Mouse (Mus musculus) heart, embryonic 10.5 days (tissue): ENCODE results near the gene Nckap5. TPM values are rescaled to one million over a fixed set of nuclear protein-coding genes. Genes with fewer than 3 reads are reported as not detected.

Experiments
- DNase-seq: peaks from one replicate; pipeline ENCODE4 v3.0.0-alpha.2; 2017; ENCODE audit warnings: low spot score
- H3K27ac ChIP-seq: fragments of 300-500 bp; sonication (generic); 2 replicates; pipeline ENCODE4 v1.5.1; 2016; ENCODE audit warnings: mild to moderate bottlenecking
- H3K27me3 ChIP-seq: fragments of 300-500 bp; sonication (generic); 2 replicates; pipeline ENCODE4 v1.6.1; 2016; ENCODE audit warnings: mild to moderate bottlenecking; ENCODE audit not compliant: poor library complexity, insufficient read depth, severe bottlenecking
- H3K36me3 ChIP-seq: fragments of 300-500 bp; sonication (generic); 2 replicates; pipeline ENCODE4 v1.6.1; 2016; ENCODE audit warnings: mild to moderate bottlenecking, moderate library complexity
- H3K4me1 ChIP-seq: fragments of 300-500 bp; sonication (generic); 2 replicates; pipeline ENCODE4 v1.6.1; 2016; ENCODE audit warnings: mild to moderate bottlenecking
- H3K4me3 ChIP-seq: fragments of 300-500 bp; sonication (generic); 2 replicates; pipeline ENCODE4 v1.5.1; 2016; ENCODE audit warnings: mild to moderate bottlenecking, moderate library complexity
- H3K9me3 ChIP-seq: fragments of 300-500 bp; sonication (generic); 2 replicates; pipeline ENCODE4 v1.6.1; 2016; ENCODE audit warnings: mild to moderate bottlenecking, moderate library complexity
- WGBS: fragments of 180-500 bp; shearing (Covaris S2); methylation state at CpG from one replicate; pipeline ENCODE4 v1.1.7; 2016; 5-methylcytosine and 5-hydroxymethylcytosine counted together
- polyA plus RNA-seq: library from polyadenylated mRNA; unstranded; fragments of >200 nt; fragmentation: Nextera tagmentation; extraction: Ambion mirVana; gene quantifications from 2 replicates; pipeline ENCODE4 v1.2.1, GENCODE M21; 2016

The Nckap5 gene
- polyA plus RNA-seq, 1 experiment from 2014 or later = 2.3 TPM

GRCm38 (mm10) chr1:125996540-125996939 lies 834.1 kb downstream of the Nckap5 start:
- no peak overlapping the region for H3K4me3 ChIP-seq
- no peaks in the 10 kb centered on the region for H3K9me3 ChIP-seq
- H3K27ac ChIP-seq = no peak overlapping the region
- H3K27me3 ChIP-seq = no peaks in the 10 kb centered on the region
- no peaks in the 10 kb centered on the region for H3K4me1 ChIP-seq
- no peaks in the 10 kb centered on the region for H3K36me3 ChIP-seq
- WGBS = 72% methylated on average over 3 of the region's 3 CpGs
- DNase-seq = no peak

- 87% methylated on average over 3 of the region's 3 CpGs for WGBS
- no peak for DNase-seq
- Histone ChIP-seq H3K9me3 (no peaks in the 10 kb centered on the region), H3K27me3 (no peaks in the 10 kb centered on the region), H3K36me3 (no peaks in the 10 kb centered on the region), H3K4me1 (no peaks in the 10 kb centered on the region), H3K4me3 (no peak overlapping the region), H3K27ac (no peak overlapping the region)
These were observed 842.8 kb downstream of the Nckap5 start for GRCm38 (mm10) chr1:125987803-125988202.

- 52% methylated on average over 2 of the region's 2 CpGs for WGBS
- no peaks in the 10 kb centered on the region for H3K9me3 ChIP-seq
- no peak for DNase-seq
- no peak overlapping the region for H3K27ac ChIP-seq
- H3K27me3 ChIP-seq = no peaks in the 10 kb centered on the region
- H3K4me3 ChIP-seq = no peak overlapping the region
- H3K36me3 ChIP-seq = no peaks in the 10 kb centered on the region
- H3K4me1 ChIP-seq = no peaks in the 10 kb centered on the region
These were observed 846.0 kb downstream of the Nckap5 start for GRCm38 (mm10) chr1:125984570-125984969.

- WGBS = 88% methylated on average over 3 of the region's 3 CpGs
- H3K27me3 ChIP-seq = no peaks in the 10 kb centered on the region
These were observed 856.0 kb downstream of the Nckap5 start for GRCm38 (mm10) chr1:125974649-125975048.

GRCm38 (mm10) chr1:125971933-125972332 lies 858.7 kb downstream of the Nckap5 start:
- WGBS = 72% methylated on average over 6 of the region's 6 CpGs
- DNase-seq = no peak
- no peaks in the 10 kb centered on the region for H3K27me3 ChIP-seq
- H3K36me3 ChIP-seq = no peaks in the 10 kb centered on the region
- no peak overlapping the region for H3K27ac ChIP-seq
- H3K9me3 ChIP-seq = no peaks in the 10 kb centered on the region
- peaks cover 7% of the 10 kb centered on the region; the same call in 1 of the 2 replicates for H3K4me1 ChIP-seq
- no peak overlapping the region for H3K4me3 ChIP-seq

More at GRCm38 (mm10) chr1:125974649-125975048, 856.0 kb downstream of the Nckap5 start:
- no peaks in the 10 kb centered on the region for H3K36me3 ChIP-seq
- H3K9me3 ChIP-seq = no peaks in the 10 kb centered on the region
- no peaks in the 10 kb centered on the region for H3K4me1 ChIP-seq
- no peak overlapping the region for H3K4me3 ChIP-seq
- no peak for DNase-seq
- H3K27ac ChIP-seq = no peak overlapping the region

- Histone ChIP-seq H3K27ac (no peak overlapping the region), H3K4me3 (no peak overlapping the region), H3K36me3 (no peaks in the 10 kb centered on the region), H3K4me1 (peaks cover 7% of the 10 kb centered on the region; the same call in 1 of the 2 replicates), H3K9me3 (no peaks in the 10 kb centered on the region), H3K27me3 (no peaks in the 10 kb centered on the region)
- DNase-seq = no peak
- 77% methylated on average over 6 of the region's 6 CpGs for WGBS
These were observed 862.9 kb downstream of the Nckap5 start for GRCm38 (mm10) chr1:125967671-125968070.

DNA sequence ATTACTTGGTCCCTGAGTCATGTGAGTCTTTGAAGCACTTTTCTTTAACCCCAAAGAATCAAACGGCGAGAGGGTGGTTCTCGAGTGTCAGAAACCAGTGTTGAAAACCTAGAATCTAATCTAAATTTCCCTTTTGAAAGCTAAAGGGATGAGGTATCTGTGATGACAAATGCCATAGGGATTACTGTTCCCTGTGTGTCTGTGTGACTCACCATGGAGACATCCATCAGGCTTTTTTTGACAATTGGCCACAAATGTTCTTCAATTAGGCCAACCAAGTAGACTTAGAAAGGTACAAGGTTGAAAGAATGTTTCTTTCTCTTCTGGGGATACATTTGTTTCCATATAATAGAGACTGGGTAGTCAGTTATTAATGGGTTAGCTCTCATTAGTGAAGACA lies 879.6 kb downstream of the Nckap5 start:
- H3K27ac ChIP-seq = no peak overlapping the region
- no peaks in the 10 kb centered on the region for H3K27me3 ChIP-seq
- no peak overlapping the region for H3K4me3 ChIP-seq
- no peaks in the 10 kb centered on the region for H3K9me3 ChIP-seq
- no peak for DNase-seq
- H3K4me1 ChIP-seq = no peaks in the 10 kb centered on the region
- H3K36me3 ChIP-seq = no peaks in the 10 kb centered on the region
- WGBS = 63% methylated on average over 3 of the region's 3 CpGs

GRCm38 (mm10) chr1:125949076-125949475 lies 881.5 kb downstream of the Nckap5 start:
- H3K36me3 ChIP-seq = no peaks in the 10 kb centered on the region
- 76% methylated on average over 6 of the region's 6 CpGs for WGBS
- H3K4me3 ChIP-seq = no peak overlapping the region
- H3K4me1 ChIP-seq = no peaks in the 10 kb centered on the region
- H3K9me3 ChIP-seq = no peaks in the 10 kb centered on the region
- no peaks in the 10 kb centered on the region for H3K27me3 ChIP-seq
- DNase-seq = no peak
- no peak overlapping the region for H3K27ac ChIP-seq

DNA sequence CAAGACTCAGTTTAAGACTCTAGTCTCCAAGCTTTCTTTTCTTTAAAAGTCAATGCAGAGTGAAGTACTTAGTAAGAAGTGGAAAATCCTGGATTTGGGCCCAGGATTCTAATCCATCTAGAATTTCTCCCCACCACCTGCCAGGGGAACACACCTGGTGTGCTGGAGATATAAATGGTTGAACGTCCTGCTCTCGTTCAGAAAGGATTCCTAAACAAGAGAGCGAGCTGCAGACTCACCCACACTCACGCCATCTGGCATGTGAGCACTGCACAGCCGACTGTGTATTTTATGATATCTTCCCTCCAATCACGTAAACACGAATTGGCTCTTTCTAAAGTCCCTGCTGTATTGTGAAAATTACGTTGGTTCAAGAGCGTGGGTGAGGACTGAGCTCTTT lies 885.5 kb downstream of the Nckap5 start:
- no peaks in the 10 kb centered on the region for H3K9me3 ChIP-seq
- H3K27me3 ChIP-seq = no peaks in the 10 kb centered on the region
- WGBS = 72% methylated on average over 9 of the region's 9 CpGs
- H3K4me3 ChIP-seq = no peak overlapping the region
- H3K4me1 ChIP-seq = no peaks in the 10 kb centered on the region
- no peaks in the 10 kb centered on the region for H3K36me3 ChIP-seq
- no peak overlapping the region for H3K27ac ChIP-seq
- DNase-seq = no peak

DNA sequence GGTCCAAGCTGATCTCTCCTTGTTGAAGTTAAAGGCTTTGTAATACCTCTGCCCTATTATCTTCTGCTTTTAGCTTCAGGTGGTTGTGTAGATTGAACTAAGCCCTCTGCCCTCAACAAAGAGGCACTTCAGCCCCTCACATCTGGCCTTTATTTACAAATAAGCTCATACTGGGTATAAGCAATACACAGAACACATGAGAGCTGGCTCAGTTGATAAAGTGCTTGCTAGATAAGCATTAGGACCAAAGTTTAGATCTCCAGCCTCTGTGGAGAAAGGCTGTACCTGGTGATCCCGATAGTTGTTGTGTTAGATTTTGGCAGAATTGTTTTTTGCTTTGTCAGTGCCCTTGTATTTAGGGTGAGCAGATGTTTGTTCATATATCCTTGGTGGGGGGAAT lies 887.3 kb downstream of the Nckap5 start:
- H3K27ac ChIP-seq = no peak overlapping the region
- 81% methylated on average over 1 of the region's 1 CpGs for WGBS
- no peak overlapping the region for H3K4me3 ChIP-seq
- no peaks in the 10 kb centered on the region for H3K9me3 ChIP-seq
- H3K36me3 ChIP-seq = no peaks in the 10 kb centered on the region
- H3K27me3 ChIP-seq = no peaks in the 10 kb centered on the region
- no peak for DNase-seq
- H3K4me1 ChIP-seq = no peaks in the 10 kb centered on the region

DNA sequence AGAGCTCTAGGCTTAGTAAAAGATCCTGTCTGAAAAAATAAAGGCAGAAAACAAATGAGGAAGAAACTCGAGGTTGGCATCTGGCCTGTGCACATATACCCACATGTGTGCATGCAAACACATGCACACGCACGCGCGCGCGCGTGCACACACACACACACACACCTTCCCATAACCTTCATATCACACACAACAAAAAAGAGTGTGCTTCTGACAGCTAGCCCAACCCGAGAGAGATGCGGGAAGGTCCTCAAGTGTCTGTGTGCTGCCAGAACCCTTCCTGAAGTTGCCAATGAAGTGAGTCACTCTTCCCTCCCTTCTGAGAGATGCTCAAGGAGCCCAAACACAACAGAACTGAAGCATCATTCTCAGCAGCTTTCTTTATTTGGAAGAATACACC lies 905.1 kb downstream of the Nckap5 start:
- no peak overlapping the region for H3K4me3 ChIP-seq
- no peak overlapping the region for H3K27ac ChIP-seq
- no peaks in the 10 kb centered on the region for H3K27me3 ChIP-seq
- no peak for DNase-seq
- WGBS = 95% methylated on average over 10 of the region's 10 CpGs
- no peaks in the 10 kb centered on the region for H3K36me3 ChIP-seq
- H3K4me1 ChIP-seq = no peaks in the 10 kb centered on the region
- H3K9me3 ChIP-seq = no peaks in the 10 kb centered on the region

DNA sequence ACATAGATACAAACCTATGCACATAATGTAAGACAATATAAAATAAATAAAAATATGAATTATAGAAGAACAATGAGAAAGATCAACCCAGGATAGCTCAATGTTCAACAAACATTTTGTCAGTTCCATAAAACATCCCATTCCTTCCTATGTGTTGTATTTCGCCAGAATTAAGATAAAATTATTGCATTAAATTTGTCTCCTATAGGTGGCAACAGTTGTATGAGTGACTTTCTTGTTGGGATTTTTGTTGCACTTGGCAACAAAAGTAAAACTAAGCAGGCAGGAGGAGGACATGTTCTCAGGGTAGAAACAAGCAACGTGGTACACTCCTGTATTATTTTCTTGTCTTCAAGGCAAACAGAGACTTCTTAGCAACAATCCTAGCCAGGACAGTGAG lies 907.5 kb downstream of the Nckap5 start:
- no peaks in the 10 kb centered on the region for H3K4me1 ChIP-seq
- no peak for DNase-seq
- H3K36me3 ChIP-seq = no peaks in the 10 kb centered on the region
- H3K4me3 ChIP-seq = no peak overlapping the region
- H3K9me3 ChIP-seq = peaks cover 5% of the 10 kb centered on the region; the same call in 1 of the 2 replicates
- 75% methylated on average over 2 of the region's 2 CpGs for WGBS
- H3K27ac ChIP-seq = no peak overlapping the region
- no peaks in the 10 kb centered on the region for H3K27me3 ChIP-seq

DNA sequence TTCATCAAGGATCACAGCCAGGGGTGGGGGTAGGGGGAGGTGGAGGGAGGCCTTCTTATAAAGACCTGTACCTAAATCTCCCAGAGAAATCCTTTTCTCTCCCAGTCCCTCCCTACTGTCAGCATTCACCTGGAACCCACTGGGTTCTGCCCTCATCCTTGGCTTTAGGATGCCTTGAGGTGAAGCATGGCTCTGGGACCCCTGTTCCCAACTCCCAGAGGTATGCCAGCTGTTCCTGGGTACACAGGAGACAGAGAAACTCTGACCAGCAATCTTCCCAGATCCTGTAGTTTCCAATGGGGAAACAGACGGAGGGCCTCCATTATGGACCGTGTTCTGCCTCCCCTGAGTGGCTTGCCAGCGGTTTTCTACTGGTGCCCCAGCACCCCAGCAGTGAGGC lies 909.9 kb downstream of the Nckap5 start:
- no peak overlapping the region for H3K27ac ChIP-seq
- H3K4me1 ChIP-seq = no peaks in the 10 kb centered on the region
- H3K9me3 ChIP-seq = peaks cover 5% of the 10 kb centered on the region; the same call in 1 of the 2 replicates
- peaks cover 5% of the 10 kb centered on the region; the same call in 1 of the 2 replicates for H3K27me3 ChIP-seq
- H3K36me3 ChIP-seq = no peaks in the 10 kb centered on the region
- no peak overlapping the region for H3K4me3 ChIP-seq
- DNase-seq = no peak
- 93% methylated on average over 3 of the region's 3 CpGs for WGBS
